Mouse (Mus musculus) spleen, postnatal 10 days (tissue): ENCODE data around the gene Cog7.
A peak's percentile ranks its signal among the peaks of the same experiment; 100 is the strongest.

Experiments
- DNase-seq, 2 experiments: peaks; one replicate each; pipeline ENCODE4 v3.0.0; 2021 to 2022; ENCODE audit warnings: low spot score in 2 of 2

Cog7 gene

GRCm38 (mm10) chr7:121981307-121981871, at the start of gene Cog7:
Cog7 (minus strand) TSS chr7:121981711.
- DNase-seq = peak; percentile 93 to 96

GRCm38 (mm10) chr7:122022131-122022530, 40.6 kb upstream of the Cog7 start:
- DNase-seq = no peak

- peak; percentile 79 to 91 for DNase-seq
Measured at GRCm38 (mm10) chr7:122020667-122021354, 39.3 kb upstream of the Cog7 start, which contains the start of gene Gga2. Gga2 (minus strand) TSS chr7:122021222.

- no peak for DNase-seq
Measured at GRCm38 (mm10) chr7:122020273-122020666, 38.8 kb upstream of the Cog7 start.

GRCm38 (mm10) chr7:122018978-122019377, 37.5 kb upstream of the Cog7 start:
- no peak for DNase-seq

GRCm38 (mm10) chr7:122018247-122018646, 36.7 kb upstream of the Cog7 start:
- DNase-seq = peak; percentile 26 to 64

GRCm38 (mm10) chr7:122015734-122016133, 34.2 kb upstream of the Cog7 start:
- no peak for DNase-seq

- no peak for DNase-seq
Measured at GRCm38 (mm10) chr7:122015105-122015504, 33.6 kb upstream of the Cog7 start.

- no peak for DNase-seq
Measured at GRCm38 (mm10) chr7:122012949-122013348, 31.4 kb upstream of the Cog7 start.

GRCm38 (mm10) chr7:122012370-122012769, 30.9 kb upstream of the Cog7 start:
- no peak for DNase-seq

- no peak for DNase-seq
Measured at GRCm38 (mm10) chr7:122000396-122000795, 18.9 kb upstream of the Cog7 start.

- DNase-seq = no peak
Measured at GRCm38 (mm10) chr7:121995961-121996360, 14.4 kb upstream of the Cog7 start.

- DNase-seq = peak; percentile 42 to 81
Measured at GRCm38 (mm10) chr7:121975031-121975430, 6.5 kb downstream of the Cog7 start.

GRCm38 (mm10) chr7:121971698-121972097, 9.8 kb downstream of the Cog7 start:
- no peak for DNase-seq

- no peak for DNase-seq
Measured at GRCm38 (mm10) chr7:121970250-121970649, 11.3 kb downstream of the Cog7 start.

- DNase-seq = no peak
Measured at GRCm38 (mm10) chr7:121968816-121969215, 12.7 kb downstream of the Cog7 start.

- DNase-seq = no peak
Measured at GRCm38 (mm10) chr7:121968242-121968641, 13.3 kb downstream of the Cog7 start.

- no peak for DNase-seq
Measured at GRCm38 (mm10) chr7:121966169-121966568, 15.3 kb downstream of the Cog7 start.

GRCm38 (mm10) chr7:121963883-121964398, 17.6 kb downstream of the Cog7 start:
- DNase-seq = no peak

- DNase-seq = no peak
Measured at GRCm38 (mm10) chr7:121962571-121962959, 18.9 kb downstream of the Cog7 start.

- no peak for DNase-seq
Measured at GRCm38 (mm10) chr7:121961913-121962570, 19.5 kb downstream of the Cog7 start.

GRCm38 (mm10) chr7:121955802-121956201, 25.7 kb downstream of the Cog7 start:
- DNase-seq = no peak
